Mouse (Mus musculus) left cerebral cortex, postnatal 25 days (tissue): ENCODE measurements at regions not wholly inside any gene's neighbourhood (a gene's known extent, or its start where the extent isn't known, plus 50 kb on each side); places are given as distances from the start of the nearest gene placed in this dataset.
A peak's percentile ranks its signal among the peaks of the same experiment; 100 is the strongest.
"Not testable (repeated sequence)": the region's sequence is repeated elsewhere in the genome, so short reads cannot be mapped to it uniquely, and the experiment has no call there.

Experiments used
- DNase-seq, 2 experiments: peaks; one replicate each; pipeline ENCODE4 v3.0.0; 2022; ENCODE audit warnings: low spot score in 2 of 2, mixed read lengths in 1 of 2
- intact Hi-C: fragments of 180-260 bp; cut with DNase I; formaldehyde crosslinking; loops from one replicate; pipeline ENCODE4 v1.15.1; 2025

- intact Hi-C loops: no loop called here
- peak; percentile 6 to 8 for DNase-seq
Observed at GRCm38 (mm10) chr3:134330943-134331342, 94.7 kb downstream of the Cxxc4 start.

GRCm38 (mm10) chr3:134331499-134332153, 95.3 kb downstream of the Cxxc4 start:
- intact Hi-C loops: no loop called here
- DNase-seq: peak; percentile 18 to 24

GRCm38 (mm10) chr3:134339093-134339695, 102.9 kb downstream of the Cxxc4 start:
- DNase-seq, intact Hi-C loops: not testable (repeated sequence)

GRCm38 (mm10) chr3:134365948-134366347, 129.7 kb downstream of the Cxxc4 start:
- intact Hi-C loops: no loop called here
- DNase-seq: no peak

- no peak for DNase-seq
- intact Hi-C loops: no loop called here
Observed at GRCm38 (mm10) chr3:134366761-134367160, 130.5 kb downstream of the Cxxc4 start.

GRCm38 (mm10) chr3:134368591-134368990, 132.3 kb downstream of the Cxxc4 start:
- intact Hi-C loops: no loop called here
- no peak for DNase-seq

- intact Hi-C loops: no loop called here
- no peak for DNase-seq
Observed at GRCm38 (mm10) chr3:134369126-134369525, 132.8 kb downstream of the Cxxc4 start.

- DNase-seq: no peak
- intact Hi-C loops: no loop called here
Observed at GRCm38 (mm10) chr3:134379549-134379948, 143.3 kb downstream of the Cxxc4 start.

- intact Hi-C loops: no loop called here
- DNase-seq: peak; percentile 2 to 20
Observed at GRCm38 (mm10) chr3:134390472-134391336, 154.4 kb downstream of the Cxxc4 start.

- DNase-seq: no peak
- intact Hi-C loops: no loop called here
Observed at GRCm38 (mm10) chr3:134400395-134401090, 164.3 kb downstream of the Cxxc4 start.

- intact Hi-C loops: no loop called here
- no peak for DNase-seq
Observed at GRCm38 (mm10) chr3:134415606-134416328, 179.5 kb downstream of the Cxxc4 start.

- intact Hi-C loops: no loop called here
- no peak for DNase-seq
Observed at GRCm38 (mm10) chr3:134427633-134428032, 191.3 kb downstream of the Cxxc4 start.

- intact Hi-C loops: no loop called here
- no peak for DNase-seq
Observed at GRCm38 (mm10) chr3:134466611-134467010, 230.3 kb downstream of the Cxxc4 start.

- intact Hi-C loops: no loop called here
- no peak for DNase-seq
Observed at GRCm38 (mm10) chr3:134487280-134487679, 251.0 kb downstream of the Cxxc4 start.

GRCm38 (mm10) chr3:134489966-134490543, 253.8 kb downstream of the Cxxc4 start:
- no peak for DNase-seq
- intact Hi-C loops: loop anchor here (10.0 kb wide), 1 partner anchor 425 kb away; no protein-coding TSS in a partner anchor

- DNase-seq: peak in 1 of 2 experiments; percentile 20
- intact Hi-C loops: no loop called here
Observed at GRCm38 (mm10) chr3:134509702-134510101, 273.4 kb downstream of the Cxxc4 start.

- intact Hi-C loops: no loop called here
- DNase-seq: no peak
Observed at GRCm38 (mm10) chr3:134525795-134526194, 289.5 kb downstream of the Cxxc4 start.

GRCm38 (mm10) chr3:134560144-134560543, 268.7 kb upstream of the Tacr3 start:
- DNase-seq: no peak
- intact Hi-C loops: no loop called here

- no peak for DNase-seq
- intact Hi-C loops: no loop called here
Observed at GRCm38 (mm10) chr3:134578759-134579158, 250.0 kb upstream of the Tacr3 start.
